Mouse (Mus musculus): ENCODE data around the gene Tnni3. TPM values are rescaled to one million over a fixed set of nuclear protein-coding genes. Genes with fewer than 3 reads are reported as not detected.

Tnni3 gene
- polyA plus RNA-seq, 1 experiment from 2014 or later: 4.4 TPM

Other genes starting within 250 kb of the Tnni3 start
- not detected in 2 replicates for gene Ncr1, start 186.5 kb downstream of the Tnni3 start, polyA plus RNA-seq (2016; fragmentation: Nextera tagmentation; extraction: Ambion mirVana)
- 0.23 and 0.46 TPM in 2 replicates for gene Gp6, start 126.5 kb downstream of the Tnni3 start, polyA plus RNA-seq (2016; fragmentation: Nextera tagmentation; extraction: Ambion mirVana)
- 25.9 and 29.1 TPM in 2 replicates for gene Rdh13, start 78.6 kb downstream of the Tnni3 start, polyA plus RNA-seq (2016; fragmentation: Nextera tagmentation; extraction: Ambion mirVana)
- gene Eps8l1, start 63.6 kb downstream of the Tnni3 start, polyA plus RNA-seq (2016; fragmentation: Nextera tagmentation; extraction: Ambion mirVana): 7.2 and 7.3 TPM in 2 replicates
- 65.6 and 68.1 TPM in 2 replicates for gene Ppp1r12c, start 22.5 kb downstream of the Tnni3 start, polyA plus RNA-seq (2016; fragmentation: Nextera tagmentation; extraction: Ambion mirVana)
- gene Tnnt1, start 7.8 kb downstream of the Tnni3 start, polyA plus RNA-seq (2016; fragmentation: Nextera tagmentation; extraction: Ambion mirVana): 114 and 135 TPM in 2 replicates
- 2.2 and 2.9 TPM in 2 replicates for gene Dnaaf3, start 8.2 kb upstream of the Tnni3 start, polyA plus RNA-seq (2016; fragmentation: Nextera tagmentation; extraction: Ambion mirVana)
- gene Syt5, start 23.3 kb upstream of the Tnni3 start, polyA plus RNA-seq (2016; fragmentation: Nextera tagmentation; extraction: Ambion mirVana): 5.9 and 8.8 TPM in 2 replicates
- not detected in 2 replicates for gene Ptprh, start 79.8 kb upstream of the Tnni3 start, polyA plus RNA-seq (2016; fragmentation: Nextera tagmentation; extraction: Ambion mirVana)
- gene Tmem86b, start 107.2 kb upstream of the Tnni3 start, polyA plus RNA-seq (2016; fragmentation: Nextera tagmentation; extraction: Ambion mirVana): 1.9 and 2.2 TPM in 2 replicates
- 10.6 and 11.7 TPM in 2 replicates for gene Ppp6r1, start 134.8 kb upstream of the Tnni3 start, polyA plus RNA-seq (2016; fragmentation: Nextera tagmentation; extraction: Ambion mirVana)
- 103 and 107 TPM in 2 replicates for gene Hspbp1, start 160.8 kb upstream of the Tnni3 start, polyA plus RNA-seq (2016; fragmentation: Nextera tagmentation; extraction: Ambion mirVana)
- 2.8 and 3.6 TPM in 2 replicates for gene Brsk1, start 166.4 kb upstream of the Tnni3 start, polyA plus RNA-seq (2016; fragmentation: Nextera tagmentation; extraction: Ambion mirVana)
- 0.33 TPM in 1 of 2 replicates, not detected in the other for gene Tmem150b, start 201.0 kb upstream of the Tnni3 start, polyA plus RNA-seq (2016; fragmentation: Nextera tagmentation; extraction: Ambion mirVana)
- gene Kmt5c, start 215.9 kb upstream of the Tnni3 start, polyA plus RNA-seq (2016; fragmentation: Nextera tagmentation; extraction: Ambion mirVana): 71.1 and 77.3 TPM in 2 replicates
- gene Cox6b2, start 228.9 kb upstream of the Tnni3 start, polyA plus RNA-seq (2016; fragmentation: Nextera tagmentation; extraction: Ambion mirVana): 66.1 and 67.8 TPM in 2 replicates
- not detected in 2 replicates for gene Fam71e2, start 247.1 kb upstream of the Tnni3 start, polyA plus RNA-seq (2016; fragmentation: Nextera tagmentation; extraction: Ambion mirVana)

All from embryonic facial prominence, embryonic 12.5 days (tissue).